Mouse (Mus musculus): Measurements from ENCODE around the gene Rarb.

GRCm38 (mm10) chr14:16537433-16537832 is 281.5 kb downstream of the Rarb start:
- no peak for TF ChIP-seq CTCF (IDR thresholded peaks at IDR 0.05; ENCODE audit: low read depth, low read length)
- no peak for TF ChIP-seq POLR2A (IDR thresholded peaks at IDR 0.05; ENCODE audit: insufficient read depth, low read length)
- TF ChIP-seq EP300 (IDR thresholded peaks at IDR 0.05; ENCODE audit: insufficient read depth, low read depth, low read length), result no peak
